Mouse (Mus musculus): ENCODE data around the gene Dpysl4.

GRCm38 (mm10) chr7:139145891-139146290 lies 60.1 kb downstream of the Dpysl4 start:
- no peak for TF ChIP-seq CTCF (IDR thresholded peaks at IDR 0.05; ENCODE audit: extremely low read depth, insufficient read depth, insufficient read length, insufficient replicate concordance)
- no peak for TF ChIP-seq POLR2A (IDR thresholded peaks at IDR 0.05; ENCODE audit: low read depth, low read length)
